Mouse (Mus musculus): ENCODE data around the gene Gm10401.

DNA sequence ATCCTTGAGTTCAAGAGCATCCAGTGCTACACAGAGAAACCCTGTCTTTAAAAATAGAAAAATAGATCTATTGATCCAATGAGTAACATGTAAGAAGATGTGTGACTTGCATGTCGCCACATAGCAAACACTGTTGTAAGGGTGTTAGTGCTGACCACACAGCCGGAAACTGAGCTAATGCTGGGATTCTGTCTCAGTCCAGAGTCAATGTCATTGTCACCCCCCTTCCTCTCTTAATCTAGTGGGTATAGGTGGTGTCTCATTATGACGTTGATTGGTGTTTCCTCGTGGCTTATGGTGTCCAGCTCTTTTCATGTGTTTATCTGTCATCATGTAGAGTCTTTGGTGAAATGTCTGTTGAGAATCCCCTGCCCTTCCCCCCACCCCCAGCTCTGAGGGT, 31.9 kb downstream of the Gm10401 start:
- no peak for TF ChIP-seq ZNF384 (IDR thresholded peaks at IDR 0.05; ENCODE audit: low read depth, low read length)
- no peak for TF ChIP-seq ZC3H11A (IDR thresholded peaks at IDR 0.05; ENCODE audit: borderline replicate concordance, low read depth, low read length)
- TF ChIP-seq HCFC1 (IDR thresholded peaks at IDR 0.05; ENCODE audit: borderline replicate concordance, insufficient read depth, low read length): no peak

All from ES-E14 (cell line).